Mouse (Mus musculus) right cerebral cortex, adult 2 months (tissue): ENCODE measurements around the gene Il15ra.

Source experiments
- DNase-seq, 2 experiments: peaks; one replicate each; pipeline ENCODE4 v3.0.0; 2021 to 2022; ENCODE audit warnings: low spot score in 2 of 2

Gene Il15ra

GRCm38 (mm10) chr2:11708538-11708937 lies 3.4 kb downstream of the Il15ra start:
- DNase-seq = no peak

DNA sequence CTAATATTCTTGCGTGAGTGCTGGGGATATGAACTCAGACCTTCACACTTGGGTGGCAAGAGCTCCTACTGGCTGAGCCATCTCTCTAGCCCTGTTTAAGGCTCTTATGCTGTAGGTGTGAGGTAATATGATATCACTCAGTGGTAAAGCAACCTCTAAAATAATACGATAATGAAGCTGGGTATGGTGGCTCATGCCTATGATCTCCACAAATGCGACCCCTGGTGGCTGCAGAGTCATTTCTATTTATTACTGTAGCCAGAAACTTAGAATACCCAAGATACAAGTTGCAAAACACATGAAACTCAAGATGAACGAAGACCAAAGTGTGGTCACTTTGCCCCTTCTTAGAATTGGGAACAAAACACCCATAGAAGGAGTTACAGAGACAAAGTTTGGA lies 5.0 kb downstream of the Il15ra start:
- peak in 1 of 2 experiments; percentile 21 for DNase-seq

GRCm38 (mm10) chr2:11712483-11712990 lies 7.4 kb downstream of the Il15ra start:
- no peak for DNase-seq

DNA sequence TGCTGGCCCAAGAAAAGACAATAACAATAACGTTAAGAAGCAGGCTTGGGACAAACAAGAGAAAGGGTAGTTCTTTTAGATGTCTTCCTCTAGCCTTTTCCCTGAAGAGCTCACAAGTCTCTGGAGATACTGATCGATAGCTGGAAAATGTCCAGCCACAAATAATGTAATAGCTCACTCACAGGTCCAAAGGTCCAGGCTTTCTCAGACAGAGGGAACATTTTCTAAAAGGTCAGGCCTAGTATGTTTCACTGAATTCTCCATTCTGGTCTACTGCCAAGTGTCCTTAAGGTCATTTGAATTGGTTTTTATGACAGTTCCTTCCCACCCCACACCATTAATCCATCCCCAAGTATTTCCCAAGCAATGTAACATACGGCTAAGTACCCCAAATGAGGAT lies 7.9 kb downstream of the Il15ra start:
- DNase-seq = no peak

DNA sequence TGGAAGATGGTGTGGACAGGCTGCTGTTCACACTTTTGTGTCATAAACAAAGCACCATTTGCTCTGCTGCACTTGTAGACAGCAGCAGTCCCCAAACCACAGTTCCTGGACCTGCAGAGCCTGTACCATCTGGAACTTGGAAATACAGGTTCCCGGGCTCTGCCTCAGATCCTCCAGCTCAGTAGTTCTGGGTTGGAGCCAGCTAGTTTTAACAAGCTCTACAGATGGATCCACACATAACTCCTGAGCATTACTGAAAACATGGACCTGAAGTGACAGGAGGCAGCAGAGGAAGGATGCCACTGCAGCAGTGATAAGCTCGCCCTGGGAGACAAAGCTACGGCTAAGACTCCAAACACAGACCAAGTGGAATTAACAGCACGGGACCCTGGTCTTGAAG lies 9.4 kb downstream of the Il15ra start:
- peak; percentile 26 to 36 for DNase-seq

DNA sequence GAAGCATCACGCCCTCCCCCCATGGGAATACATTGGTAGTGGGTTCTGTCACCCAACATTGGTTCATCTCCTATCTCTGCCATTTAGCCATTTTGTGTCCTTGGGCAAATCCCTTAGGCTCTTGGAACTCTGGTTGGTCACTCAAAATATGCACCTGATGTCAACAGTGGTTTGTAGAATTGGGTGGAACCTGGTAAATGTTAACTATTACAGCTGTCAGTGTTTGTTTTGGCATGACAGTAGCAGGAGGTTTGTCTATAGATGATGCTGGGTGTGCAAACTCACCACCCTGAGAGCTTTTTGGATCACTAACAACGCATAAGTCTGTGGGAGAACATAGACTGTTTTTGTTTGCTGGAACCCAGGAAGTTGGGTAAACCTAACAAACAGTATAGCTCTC lies 13.5 kb downstream of the Il15ra start:
- DNase-seq = no peak

DNA sequence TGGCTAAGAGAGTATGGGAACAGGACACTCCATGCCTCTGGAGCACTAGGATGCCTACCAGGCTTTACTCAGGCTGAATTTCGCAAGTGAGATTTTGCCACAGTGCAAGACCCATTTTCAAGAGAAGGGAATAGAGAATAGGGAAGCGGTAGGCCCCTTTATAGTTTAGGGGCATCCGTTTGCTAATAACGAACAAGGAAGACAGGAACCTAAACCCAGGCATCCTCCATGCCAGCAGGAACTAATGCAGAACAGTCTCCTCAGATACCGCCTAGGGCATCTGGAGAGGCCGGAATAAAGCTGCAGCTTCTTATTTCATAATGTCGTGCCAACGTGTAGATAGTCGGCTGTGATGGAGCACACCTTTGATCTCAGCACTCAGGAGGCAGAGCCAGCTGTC lies 17.5 kb downstream of the Il15ra start:
- no peak for DNase-seq

DNA sequence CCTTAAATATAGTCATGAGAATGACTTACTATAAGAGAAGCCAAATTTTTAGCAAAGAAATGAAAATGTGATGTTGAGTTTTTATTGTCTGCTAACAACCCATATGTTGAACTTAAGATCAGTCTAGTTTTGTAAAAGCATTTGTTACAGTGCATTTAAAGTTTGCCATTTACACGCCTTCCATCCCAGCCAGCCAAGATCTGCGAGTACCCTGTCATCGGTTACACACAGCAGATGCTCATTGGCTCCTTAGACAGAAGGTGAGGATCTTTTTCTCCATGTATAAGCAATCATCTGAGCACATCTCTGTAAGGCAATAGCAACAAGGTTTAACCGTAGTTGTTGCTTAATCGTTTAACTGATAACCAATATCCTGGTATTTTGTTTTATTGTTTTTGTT lies 22.5 kb downstream of the Il15ra start:
- no peak for DNase-seq

- no peak for DNase-seq
These were observed 24.0 kb downstream of the Il15ra start for GRCm38 (mm10) chr2:11729091-11729490.

DNA sequence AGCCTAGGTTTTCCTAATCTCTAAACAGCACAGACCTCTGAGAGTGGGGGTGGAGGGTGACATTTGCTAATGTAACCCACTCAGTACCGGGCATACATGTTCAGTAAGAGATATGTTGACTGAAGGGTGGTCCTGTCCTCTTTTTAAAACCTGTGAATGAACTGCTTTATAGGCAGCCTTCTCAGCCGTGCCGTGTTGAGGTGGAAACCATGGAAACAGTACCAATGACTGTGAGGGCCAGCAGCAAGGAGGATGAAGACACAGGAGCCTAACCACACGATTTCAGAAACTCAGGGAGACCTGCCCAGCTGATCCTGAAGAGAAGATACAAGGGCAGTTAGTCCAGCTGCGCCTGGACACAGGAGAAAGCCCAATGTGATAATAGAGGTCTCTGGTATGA lies 27.9 kb downstream of the Il15ra start:
- peak; percentile 18 to 30 for DNase-seq

GRCm38 (mm10) chr2:11735853-11736252 lies 30.8 kb downstream of the Il15ra start:
- no peak for DNase-seq

- no peak for DNase-seq
These were observed 33.7 kb downstream of the Il15ra start for GRCm38 (mm10) chr2:11738794-11739193.

GRCm38 (mm10) chr2:11739516-11740051 lies 34.5 kb downstream of the Il15ra start:
- no peak for DNase-seq

DNA sequence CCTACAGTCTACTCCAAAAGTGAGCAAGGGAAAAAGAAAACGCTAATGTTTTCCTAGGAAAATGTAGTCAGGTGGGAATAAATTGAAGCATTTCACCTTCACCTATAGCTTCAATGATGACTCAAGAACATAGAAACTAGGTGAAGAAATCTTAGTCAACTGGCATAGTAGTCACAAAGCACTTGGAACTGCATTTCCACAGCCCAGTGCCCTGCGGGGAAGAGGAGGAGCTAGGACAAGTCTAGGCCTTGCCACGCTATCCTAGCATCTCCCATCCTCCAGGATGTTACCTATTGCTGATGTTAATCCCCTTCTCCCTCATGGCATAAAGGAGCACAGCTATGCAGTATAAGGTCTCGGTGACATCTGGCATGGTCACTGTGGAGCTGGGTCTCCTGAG lies 57.5 kb downstream of the Il15ra start:
- no peak for DNase-seq

DNA sequence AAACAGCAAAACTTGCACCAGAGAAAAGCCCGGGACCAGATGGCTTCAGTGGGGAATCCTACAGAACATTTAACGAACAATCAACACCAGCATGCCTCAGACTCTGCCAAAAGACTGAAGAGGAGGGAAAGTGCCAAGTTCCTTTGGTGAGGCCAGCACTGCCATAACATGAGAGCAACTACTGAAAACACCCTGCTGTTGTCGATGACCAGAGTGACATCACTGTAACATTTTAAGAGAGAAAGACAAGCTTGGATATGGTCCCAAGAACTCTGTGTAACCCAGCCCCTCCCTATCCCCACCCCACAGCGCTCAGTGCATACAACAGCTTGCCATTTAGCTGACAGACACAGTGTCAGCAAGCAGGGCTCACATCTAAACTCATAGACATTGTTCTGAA lies 60.6 kb downstream of the Il15ra start:
- DNase-seq = no peak

DNA sequence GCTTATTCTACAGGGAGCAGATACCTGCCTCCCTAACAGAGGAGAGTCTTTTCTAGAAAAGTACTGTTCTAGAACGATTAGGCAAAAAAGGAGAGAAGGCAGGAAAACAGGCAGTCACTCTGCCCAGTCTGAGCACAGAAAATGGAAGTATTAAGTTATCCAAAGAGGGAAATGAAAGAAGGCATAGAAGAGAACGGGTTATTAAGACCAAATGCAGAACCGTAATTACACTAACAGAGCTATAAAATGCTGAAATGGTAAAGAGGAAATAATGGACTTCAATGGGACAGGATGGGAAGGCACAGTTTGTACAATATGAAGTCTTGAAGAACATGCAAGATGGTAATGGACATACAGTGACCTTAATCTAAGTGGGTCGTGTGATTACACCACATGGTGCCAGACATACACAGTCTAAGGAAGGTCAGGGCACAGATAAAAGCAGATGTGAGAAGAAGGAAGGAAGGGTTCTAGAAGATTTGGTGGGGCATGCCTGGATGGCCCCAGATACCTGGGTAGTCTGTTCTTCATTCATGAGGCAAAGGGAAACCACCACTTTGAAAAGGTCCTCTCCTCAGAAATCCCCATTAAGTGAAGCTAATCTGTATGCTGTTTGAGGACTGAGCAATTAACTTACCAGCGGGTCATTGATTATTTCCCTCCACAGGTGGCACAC lies 61.5 kb downstream of the Il15ra start:
- DNase-seq = no peak

DNA sequence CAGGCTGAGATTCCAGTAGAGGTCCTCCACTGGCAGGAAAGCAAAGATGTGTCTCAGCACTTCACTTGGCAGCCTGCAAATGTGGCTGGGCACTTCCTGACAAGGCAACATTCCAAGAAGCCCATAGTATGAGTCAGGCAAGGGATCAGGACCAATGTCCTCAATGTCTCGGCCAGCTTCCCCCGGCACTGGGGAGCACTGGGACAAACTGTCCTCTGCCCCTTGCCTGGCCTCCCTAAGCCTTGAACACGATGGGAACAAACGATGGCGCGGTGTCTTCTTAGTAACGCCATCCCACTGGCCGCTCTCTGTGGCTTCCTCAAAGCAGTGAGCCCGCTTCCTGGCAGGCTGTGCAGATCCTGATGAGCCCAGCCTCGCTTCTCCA lies 62.1 kb downstream of the Il15ra start:
- no peak for DNase-seq

DNA sequence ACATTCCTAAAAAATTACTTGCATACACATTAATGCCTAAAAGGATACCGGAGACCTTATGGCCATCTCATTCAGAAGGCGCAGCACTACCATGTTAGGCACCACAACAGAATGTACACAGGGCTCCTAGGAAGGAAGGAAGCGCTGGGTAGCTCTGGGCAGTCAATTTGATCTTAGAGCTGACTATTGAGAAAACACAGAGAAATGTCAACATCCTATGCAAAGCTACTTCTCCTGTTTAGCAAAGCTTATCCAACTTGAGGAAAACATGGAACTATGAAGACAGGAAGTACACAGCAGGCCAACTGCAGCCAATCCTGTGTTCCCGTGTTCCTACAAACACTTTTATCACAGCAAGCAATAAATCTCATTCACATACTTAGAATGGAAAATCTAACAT lies 66.6 kb downstream of the Il15ra start:
- DNase-seq = no peak

DNA sequence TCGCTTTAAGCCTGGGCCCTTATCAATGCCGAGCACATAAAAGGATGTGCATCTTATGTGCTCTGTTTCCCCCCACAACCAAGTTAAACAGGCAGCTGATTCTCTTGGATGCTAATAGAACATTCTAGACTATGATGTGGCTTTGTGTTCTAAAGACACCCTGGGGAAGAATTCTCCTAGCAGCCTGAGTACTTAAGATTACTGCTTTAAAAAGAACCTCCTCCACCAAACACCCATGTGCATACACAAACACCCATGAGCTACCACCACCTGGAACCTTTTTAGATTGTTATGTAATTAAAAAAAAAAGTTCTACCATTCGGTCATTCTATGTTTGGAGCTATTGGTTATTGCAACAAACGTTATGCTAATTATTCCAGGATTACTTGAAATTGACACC lies 67.3 kb downstream of the Il15ra start:
- DNase-seq = peak in 1 of 2 experiments; percentile 20

DNA sequence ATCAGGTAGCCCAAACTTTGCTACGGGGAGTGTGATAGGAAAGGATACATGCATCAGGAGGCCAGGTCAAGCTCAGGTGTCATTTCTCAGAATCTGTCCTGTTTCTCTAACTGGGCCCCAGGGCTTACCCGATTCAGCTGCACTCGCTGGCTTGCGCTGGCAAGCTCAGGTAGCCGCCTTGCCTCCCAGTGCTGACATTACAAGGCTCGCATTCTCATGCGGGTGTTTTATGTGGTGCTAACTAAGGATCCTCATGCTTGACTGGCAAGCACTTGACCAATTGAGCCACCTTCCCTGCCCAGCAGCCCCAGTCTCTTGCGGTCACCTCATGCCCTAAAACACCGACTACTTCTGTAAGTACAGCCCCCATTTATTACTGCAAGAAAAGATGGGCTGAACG lies 69.3 kb downstream of the Il15ra start:
- no peak for DNase-seq

GRCm38 (mm10) chr2:11775121-11775520 lies 70.0 kb downstream of the Il15ra start:
- DNase-seq = no peak

DNA sequence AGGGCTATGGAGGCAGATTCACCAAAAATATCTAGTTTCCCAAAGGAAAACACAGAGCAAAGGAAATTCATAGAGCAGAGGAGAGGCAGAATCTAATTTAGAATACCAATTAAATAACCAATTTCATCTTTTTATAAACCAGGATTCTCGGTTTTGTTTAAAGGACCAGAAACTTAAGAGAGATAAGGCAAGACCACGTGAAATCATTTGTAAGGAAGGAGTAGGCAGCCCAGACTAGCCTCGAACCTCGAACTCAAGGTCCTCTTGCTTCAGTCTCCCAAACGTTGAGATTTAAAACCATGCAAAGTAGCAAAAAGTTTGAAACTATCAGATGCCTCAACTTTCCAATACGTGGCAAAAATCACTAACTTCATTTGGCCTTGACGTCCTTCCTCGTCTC lies 71.3 kb downstream of the Il15ra start:
- DNase-seq = no peak

DNA sequence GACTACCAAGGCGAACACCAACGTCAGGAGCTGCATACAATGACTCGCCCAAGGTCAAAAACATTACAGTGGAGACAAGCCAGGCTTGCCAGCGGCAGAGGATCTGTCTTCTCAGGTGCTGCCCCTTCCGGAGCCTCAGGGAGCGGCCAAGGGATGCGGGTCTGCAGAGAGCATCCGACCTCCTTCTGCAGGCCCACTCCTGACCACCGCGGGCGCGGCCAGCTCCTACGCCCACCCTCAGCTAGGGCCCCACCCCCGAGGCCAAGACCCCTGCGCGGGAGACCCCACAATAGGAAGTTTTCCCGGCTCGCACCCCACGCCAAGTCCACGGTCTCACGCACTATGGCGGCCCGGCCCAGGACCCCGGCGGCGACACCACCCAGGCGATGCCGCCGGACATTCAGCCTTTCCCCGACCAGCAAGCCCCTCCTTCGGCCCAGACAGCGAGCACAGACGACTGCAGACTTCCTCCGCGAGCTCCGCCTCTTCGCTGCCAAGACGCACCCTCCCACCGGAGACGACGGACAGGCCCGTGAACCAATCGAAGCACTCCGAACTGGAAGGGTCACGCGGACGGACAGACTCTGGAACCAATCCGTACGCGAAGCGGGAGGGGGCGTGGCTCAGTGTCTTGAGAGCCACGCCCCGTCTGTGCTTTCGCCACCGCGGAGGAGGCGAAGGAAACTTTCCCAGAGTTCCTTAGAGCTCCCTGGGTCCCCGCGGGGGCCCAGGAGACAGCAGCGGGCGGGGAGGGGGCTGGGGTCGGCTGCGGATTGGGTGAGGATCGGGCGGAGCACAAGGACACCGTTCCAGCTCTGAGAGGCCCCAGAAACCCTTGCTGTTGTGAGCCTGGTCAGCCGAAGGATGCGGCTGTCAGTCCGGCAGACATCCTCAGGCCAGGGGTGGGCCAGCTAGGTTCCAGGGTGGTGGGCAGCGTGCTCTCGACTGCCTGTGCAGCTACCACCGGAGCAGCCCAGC lies 72.3 kb downstream of the Il15ra start, which contains the start of the genes Fbh1 and Ankrd16:
TSS of gene Fbh1 (minus strand) at position 492 of the 978 bp plus-strand sequence.
TSS of gene Ankrd16 (plus strand) at position 786 of the 978 bp plus-strand sequence.
- peak; percentile 100 for DNase-seq
